Mouse (Mus musculus) midbrain, embryonic 10.5 days (tissue): ENCODE results near the gene Grap2. TPM values are rescaled to one million over a fixed set of nuclear protein-coding genes. Genes with fewer than 3 reads are reported as not detected.

Source experiments
- DNase-seq: peaks from one replicate; pipeline ENCODE4 v3.0.0-alpha.2; 2017; ENCODE audit warnings: low spot score
- H3K27ac ChIP-seq: fragments of 300-500 bp; sonication (generic); replicated peaks from 2 replicates; pipeline ENCODE4 v1.5.1; 2016; ENCODE audit warnings: mild to moderate bottlenecking
- H3K27me3 ChIP-seq: fragments of 300-500 bp; sonication (generic); 2 replicates; pipeline ENCODE4 v1.6.1; 2016; ENCODE audit warnings: low read depth, mild to moderate bottlenecking; ENCODE audit not compliant: poor library complexity, severe bottlenecking
- H3K36me3 ChIP-seq: fragments of 300-500 bp; sonication (generic); 2 replicates; pipeline ENCODE4 v1.6.1; 2016; ENCODE audit warnings: mild to moderate bottlenecking, moderate library complexity
- H3K4me1 ChIP-seq: fragments of 300-500 bp; sonication (generic); 2 replicates; pipeline ENCODE4 v1.6.1; 2016
- H3K4me3 ChIP-seq: fragments of 300-500 bp; sonication (generic); 2 replicates; pipeline ENCODE4 v1.5.1; 2016; ENCODE audit warnings: mild to moderate bottlenecking, moderate library complexity
- H3K9me3 ChIP-seq: fragments of 300-500 bp; sonication (generic); replicated peaks from 2 replicates; pipeline ENCODE4 v1.6.1; 2016; ENCODE audit warnings: mild to moderate bottlenecking
- WGBS: fragments of 180-500 bp; shearing (Covaris S2); methylation state at CpG from one replicate; pipeline ENCODE4 v1.1.7; 2016; 5-methylcytosine and 5-hydroxymethylcytosine counted together
- polyA plus RNA-seq: library from polyadenylated mRNA; unstranded; fragments of >200 nt; fragmentation: Nextera tagmentation; extraction: Ambion mirVana; gene quantifications from 2 replicates; pipeline ENCODE4 v1.2.1, GENCODE M21; 2016

Gene Grap2
- polyA plus RNA-seq, 1 experiment from 2014 or later: 1.2 TPM

DNA sequence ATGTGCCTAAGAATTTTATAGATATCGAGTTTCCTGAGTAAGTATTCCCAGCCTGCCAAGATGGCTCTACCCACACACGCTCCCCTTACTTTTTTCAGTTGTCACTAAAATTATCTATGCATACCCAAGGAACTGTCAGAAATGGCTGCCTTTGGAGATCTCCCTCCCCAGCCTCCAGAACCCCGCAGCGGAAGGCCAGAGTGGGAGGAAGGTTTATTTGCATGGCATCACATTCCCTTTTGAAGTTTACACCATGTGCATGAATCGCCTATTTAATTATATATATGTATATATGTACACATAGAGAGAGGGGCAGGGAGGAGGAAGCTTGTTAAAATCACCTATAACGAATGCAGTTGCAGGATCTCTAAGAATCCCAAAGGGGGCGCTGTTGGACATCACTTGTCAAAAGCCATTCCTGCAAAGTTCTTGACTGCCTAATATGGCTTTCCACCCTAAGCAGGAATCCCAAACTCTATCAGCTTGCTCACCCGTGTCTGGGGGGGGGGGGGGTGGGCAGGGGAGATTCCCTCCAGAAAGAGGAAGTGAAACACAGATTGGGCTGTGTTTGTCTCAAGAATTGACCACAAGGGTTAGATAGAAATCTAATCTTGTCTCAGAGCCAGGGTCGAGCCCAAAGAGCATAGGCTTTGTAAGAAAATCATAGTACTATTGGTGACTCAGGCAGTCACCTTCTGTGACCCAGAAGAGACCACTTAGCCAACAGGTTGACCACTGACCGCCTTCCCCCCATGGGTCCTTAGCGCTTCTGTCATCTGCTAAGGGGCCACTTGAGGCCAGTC is 62.2 kb downstream of the Grap2 start:
- 63% methylated on average over 11 of the region's 11 CpGs for WGBS
- no peak for DNase-seq
- H3K27me3 ChIP-seq: no peaks in the 10 kb centered on the region
- no peak overlapping the region for H3K27ac ChIP-seq
- no peak overlapping the region for H3K4me3 ChIP-seq
- peaks cover 13% of the 10 kb centered on the region for H3K4me1 ChIP-seq
- no peaks in the 10 kb centered on the region for H3K9me3 ChIP-seq
- H3K36me3 ChIP-seq: no peaks in the 10 kb centered on the region

DNA sequence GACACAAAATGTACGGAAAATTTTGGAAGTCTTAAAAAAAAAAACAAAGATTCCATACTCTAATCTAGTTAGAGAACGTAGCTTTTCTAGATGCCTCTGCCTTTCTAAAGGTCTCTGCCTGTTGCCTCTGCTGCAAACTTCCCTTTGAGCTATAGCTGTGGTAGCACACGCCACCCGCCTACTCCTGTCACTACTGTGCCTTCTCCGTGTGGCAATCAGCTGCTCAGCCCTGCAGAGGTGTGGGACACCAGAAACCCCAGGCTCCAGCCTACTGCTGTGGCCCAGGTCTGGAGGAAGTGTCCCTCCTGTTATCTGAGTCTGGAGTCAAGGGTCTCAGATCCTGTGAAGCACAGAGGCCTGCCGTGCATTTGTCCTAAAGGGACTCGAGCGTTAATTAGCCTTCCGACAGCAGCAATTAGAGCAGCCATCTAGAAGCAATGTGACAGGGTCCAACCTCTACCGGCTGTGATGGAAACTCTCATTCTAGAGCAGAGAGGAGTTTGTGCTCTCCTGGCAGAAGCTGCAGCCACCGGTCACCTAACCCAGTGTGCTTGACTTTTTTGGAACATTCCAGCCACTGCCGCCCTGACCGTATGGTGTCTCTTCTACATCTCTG is 64.5 kb downstream of the Grap2 start:
- WGBS: 75% methylated on average over 13 of the region's 13 CpGs
- H3K36me3 ChIP-seq: no peaks in the 10 kb centered on the region
- no peak for DNase-seq

GRCm38 (mm10) chr15:80639071-80639702 is 66.8 kb downstream of the Grap2 start:
- no peak overlapping the region; the same call in 1 of the 2 replicates for H3K27ac ChIP-seq
- H3K4me3 ChIP-seq: no peak overlapping the region
- DNase-seq: no peak
- H3K4me1 ChIP-seq: peaks cover 11% of the 10 kb centered on the region
- no peaks in the 10 kb centered on the region for H3K36me3 ChIP-seq
- no peaks in the 10 kb centered on the region for H3K9me3 ChIP-seq
- no peaks in the 10 kb centered on the region for H3K27me3 ChIP-seq
- 67% methylated on average over 11 of the region's 11 CpGs for WGBS

More for the DNA sequence above, 64.5 kb downstream of the Grap2 start:
- no peak overlapping the region for H3K27ac ChIP-seq
- H3K27me3 ChIP-seq: no peaks in the 10 kb centered on the region
- no peaks in the 10 kb centered on the region for H3K9me3 ChIP-seq
- no peak overlapping the region for H3K4me3 ChIP-seq
- H3K4me1 ChIP-seq: peaks cover 5% of the 10 kb centered on the region

DNA sequence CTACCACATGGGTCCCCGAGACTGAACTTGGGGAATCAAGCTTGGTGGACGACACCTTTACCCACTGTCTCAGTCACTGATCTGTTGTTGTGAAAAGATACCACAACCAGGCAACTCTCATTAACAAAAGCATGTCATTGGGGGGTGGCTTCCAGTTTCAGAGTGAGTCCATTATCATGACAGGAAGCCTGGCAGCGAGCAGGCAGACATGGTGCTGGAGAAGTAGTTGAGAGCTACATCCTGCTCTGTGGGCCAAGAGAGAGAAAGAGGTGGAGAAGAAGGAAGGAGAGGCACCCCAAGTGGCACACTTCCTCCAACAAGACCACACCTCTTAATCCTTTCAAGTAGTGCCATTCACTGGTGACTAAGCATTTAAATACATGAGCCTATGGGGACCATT is 67.5 kb downstream of the Grap2 start:
- WGBS: 79% methylated on average over 3 of the region's 3 CpGs

GRCm38 (mm10) chr15:80641702-80642435 is 69.5 kb downstream of the Grap2 start:
- Histone ChIP-seq H3K27me3 (no peaks in the 10 kb centered on the region), H3K36me3 (no peaks in the 10 kb centered on the region), H3K4me1 (peaks cover 23% of the 10 kb centered on the region), H3K27ac (no peak overlapping the region), H3K9me3 (no peaks in the 10 kb centered on the region), H3K4me3 (no peak overlapping the region)
- DNase-seq: no peak
- 92% methylated on average over 2 of the region's 2 CpGs for WGBS

More for the DNA sequence above, 67.5 kb downstream of the Grap2 start:
- H3K4me3 ChIP-seq: no peak overlapping the region
- no peaks in the 10 kb centered on the region for H3K36me3 ChIP-seq
- no peaks in the 10 kb centered on the region for H3K27me3 ChIP-seq
- H3K9me3 ChIP-seq: no peaks in the 10 kb centered on the region
- DNase-seq: no peak
- H3K27ac ChIP-seq: no peak overlapping the region
- H3K4me1 ChIP-seq: peaks cover 11% of the 10 kb centered on the region

DNA sequence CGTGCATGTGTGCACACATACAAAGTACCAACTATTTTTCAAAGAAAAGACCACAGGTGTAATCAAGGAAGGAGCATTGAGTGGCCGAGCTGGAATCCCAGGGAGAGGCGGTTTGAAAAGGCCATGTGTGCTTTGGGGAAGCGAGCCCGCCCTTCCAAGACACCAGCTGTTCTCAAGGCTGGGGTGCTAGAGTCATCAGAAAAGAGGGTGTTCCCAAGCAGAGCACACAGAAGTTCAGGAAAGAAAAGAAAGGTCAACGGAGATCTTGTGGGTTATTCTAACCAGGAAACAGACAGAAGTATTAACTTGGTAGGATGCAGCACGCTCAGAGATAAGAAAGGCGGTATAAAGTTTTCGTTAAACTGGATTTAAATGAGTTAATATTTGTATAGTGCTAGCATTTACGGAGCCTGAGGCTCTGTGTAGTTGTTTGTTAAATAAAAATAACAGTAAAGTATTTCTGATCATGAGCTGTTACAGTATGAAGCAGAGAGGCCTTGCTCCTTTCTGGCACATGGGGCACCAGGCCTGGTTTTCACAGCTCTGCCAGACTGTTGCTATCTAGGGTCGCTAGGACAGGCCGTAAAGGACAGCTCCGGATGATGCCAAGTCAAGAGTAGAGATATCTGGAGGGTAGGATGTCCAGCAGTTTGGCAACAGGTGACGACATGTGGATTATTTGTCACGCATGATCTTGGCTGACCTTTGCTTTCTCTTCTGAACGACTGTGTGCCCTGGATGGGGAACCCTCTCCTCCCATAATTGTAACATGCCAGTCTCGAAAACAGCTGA is 72.8 kb downstream of the Grap2 start:
- 90% methylated on average over 17 of the region's 17 CpGs for WGBS
- no peak overlapping the region for H3K27ac ChIP-seq

GRCm38 (mm10) chr15:80648977-80649606 is 76.7 kb downstream of the Grap2 start:
- Histone ChIP-seq H3K27me3 (no peaks in the 10 kb centered on the region), H3K27ac (no peak overlapping the region), H3K4me1 (peaks cover 20% of the 10 kb centered on the region), H3K36me3 (no peaks in the 10 kb centered on the region), H3K9me3 (no peaks in the 10 kb centered on the region), H3K4me3 (no peak overlapping the region)
- WGBS: 82% methylated on average over 15 of the region's 15 CpGs
- no peak for DNase-seq

More for the DNA sequence above, 72.8 kb downstream of the Grap2 start:
- H3K36me3 ChIP-seq: no peaks in the 10 kb centered on the region
- no peak for DNase-seq
- H3K27me3 ChIP-seq: no peaks in the 10 kb centered on the region
- H3K9me3 ChIP-seq: no peaks in the 10 kb centered on the region
- peaks cover 25% of the 10 kb centered on the region for H3K4me1 ChIP-seq
- no peak overlapping the region for H3K4me3 ChIP-seq

DNA sequence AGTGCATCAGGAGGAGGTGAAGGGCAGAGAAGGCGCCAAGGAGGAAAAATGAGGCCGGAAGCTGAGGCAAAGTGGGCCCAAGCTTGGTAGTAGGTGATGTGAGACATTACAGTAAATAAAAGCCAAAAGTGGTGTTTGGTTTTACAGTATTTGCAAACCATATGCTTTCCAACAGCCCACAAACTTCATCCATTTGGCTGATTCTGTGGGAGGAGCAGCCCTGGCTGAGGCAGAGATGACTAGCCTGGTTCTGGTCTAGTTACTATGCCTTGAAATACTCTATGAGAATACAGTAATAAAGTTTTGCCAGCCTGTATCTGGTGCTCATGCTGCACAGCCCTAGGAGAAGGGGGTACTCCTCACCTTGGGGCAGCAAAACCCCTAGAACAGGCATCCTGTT is 78.0 kb downstream of the Grap2 start:
- Histone ChIP-seq H3K9me3 (no peaks in the 10 kb centered on the region), H3K36me3 (no peaks in the 10 kb centered on the region), H3K27ac (0 out of 2 replicates have a peak overlapping the region, but pooled peaks have one; percentile 43), H3K4me1 (peaks cover 19% of the 10 kb centered on the region), H3K4me3 (no peak overlapping the region), H3K27me3 (no peaks in the 10 kb centered on the region)
- 69% methylated on average over 2 of the region's 2 CpGs for WGBS
- DNase-seq: no peak

- H3K4me3 ChIP-seq: no peak overlapping the region
- H3K9me3 ChIP-seq: no peaks in the 10 kb centered on the region
- H3K27ac ChIP-seq: no peak overlapping the region
- no peak for DNase-seq
- 83% methylated on average over 8 of the region's 8 CpGs for WGBS
- H3K36me3 ChIP-seq: no peaks in the 10 kb centered on the region
- H3K27me3 ChIP-seq: no peaks in the 10 kb centered on the region
- H3K4me1 ChIP-seq: peaks cover 13% of the 10 kb centered on the region
These were observed 81.5 kb downstream of the Grap2 start for GRCm38 (mm10) chr15:80653865-80654264.

GRCm38 (mm10) chr15:80658815-80659471 is 86.5 kb downstream of the Grap2 start:
- H3K9me3 ChIP-seq: no peaks in the 10 kb centered on the region
- H3K27me3 ChIP-seq: no peaks in the 10 kb centered on the region
- DNase-seq: peak; percentile 41
- H3K4me1 ChIP-seq: peaks cover 28% of the 10 kb centered on the region
- no peak overlapping the region for H3K27ac ChIP-seq
- H3K36me3 ChIP-seq: no peaks in the 10 kb centered on the region
- 59% methylated on average over 6 of the region's 6 CpGs for WGBS
- no peak overlapping the region for H3K4me3 ChIP-seq

DNA sequence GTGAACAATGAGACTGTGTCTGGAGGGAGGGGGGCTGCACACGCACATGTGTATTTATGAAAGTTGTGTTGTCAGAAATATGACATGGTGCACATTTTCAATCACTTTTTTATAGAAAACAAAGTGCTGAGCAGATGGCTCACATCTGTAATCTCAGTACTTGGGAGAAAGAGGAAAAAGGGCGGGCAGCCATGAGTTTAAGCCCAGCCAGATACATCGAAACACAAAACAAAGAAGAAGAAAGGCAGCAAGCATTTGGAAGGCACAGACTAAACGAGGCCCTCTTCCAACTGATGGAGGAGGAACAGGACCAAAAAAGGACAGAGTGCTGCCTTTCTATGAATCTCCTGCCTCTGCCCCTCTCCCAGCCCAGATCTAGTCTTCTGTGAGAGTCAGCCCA is 88.6 kb downstream of the Grap2 start:
- Histone ChIP-seq H3K4me3 (no peak overlapping the region), H3K27me3 (no peaks in the 10 kb centered on the region; the same call in 1 of the 2 replicates), H3K4me1 (peaks cover 28% of the 10 kb centered on the region), H3K9me3 (no peaks in the 10 kb centered on the region), H3K27ac (no peak overlapping the region), H3K36me3 (no peaks in the 10 kb centered on the region)
- no peak for DNase-seq
- 72% methylated on average over 4 of the region's 4 CpGs for WGBS
